Mouse (Mus musculus) bone marrow, adult 2 months (tissue): ENCODE results near the gene Tsc1.

ENCODE experiments used
- CTCF ChIP-seq: fragments of 200-500 bp; IDR thresholded peaks from 2 replicates; pipeline ENCODE4 v1.5.1; 2011; ENCODE audit warnings: low read length, control low read depth; ENCODE audit not compliant: control insufficient read depth, insufficient read depth
- POLR2A ChIP-seq: fragments of 200-500 bp; IDR thresholded peaks from 2 replicates; pipeline ENCODE4 v1.6.1; 2011; ENCODE audit warnings: low read depth, mild to moderate bottlenecking, control low read depth, low read length, borderline replicate concordance; ENCODE audit not compliant: control insufficient read depth

GRCm38 (mm10) chr2:28624870-28625269 is 16.2 kb upstream of the Tsc1 start:
- TF ChIP-seq CTCF (peak; percentile 35), POLR2A (no peak)
